In genomic region chr3:116080166-116080788, GRCm38 (mm10) we compare ENCODE assay signal across 11 mouse cellular contexts. TPM values are rescaled to one million over a fixed set of nuclear protein-coding genes. Genes with fewer than 3 reads are reported as not detected.
DNase-seq lines count a peak whose midpoint lies in the region; ATAC-seq lines count a peak whose summit lies in the region.
"Had no signal": no experiment of that assay in that cellular context is flagged by ENCODE, and none has a peak within 500 bp of the region (broad histone marks: within the 10 kb centered on the region; RNA-seq: fewer than 3 reads in every experiment).

No protein-coding gene starts in this region.

- no peak overlapping the region for H3K4me3 ChIP-seq in forebrain, embryonic 14.5 days (ENCODE audit: low read depth, low read length)
- H3K4me3 ChIP-seq in forebrain, embryonic 10.5 days = no peak overlapping the region
- H3K4me3 ChIP-seq in liver, embryonic 12.5 days = no peak overlapping the region
- H3K4me3 ChIP-seq in heart, embryonic 11.5 days (ENCODE audit: low read depth, low read length) = no peak overlapping the region
- H3K4me3 ChIP-seq in hindbrain, embryonic 12.5 days = no peak overlapping the region
- H3K4me3 ChIP-seq in midbrain, embryonic 14.5 days (replicated peaks; ENCODE audit: low read depth, low read length) = no peak overlapping the region
- H3K4me3 ChIP-seq: liver, embryonic 13.5 days had no signal

- H3K9me3 ChIP-seq in forebrain, embryonic 14.5 days (replicated peaks; ENCODE audit: control insufficient read depth, low read length) = no peaks in the 10 kb centered on the region
- no peaks in the 10 kb centered on the region for H3K9me3 ChIP-seq in forebrain, embryonic 10.5 days
- H3K9me3 ChIP-seq in liver, embryonic 12.5 days (replicated peaks) = no peaks in the 10 kb centered on the region
- no peaks in the 10 kb centered on the region for H3K9me3 ChIP-seq in heart, embryonic 11.5 days (replicated peaks; ENCODE audit: control insufficient read depth, low read length)
- H3K9me3 ChIP-seq in hindbrain, embryonic 12.5 days (replicated peaks) = no peaks in the 10 kb centered on the region
- no peaks in the 10 kb centered on the region for H3K9me3 ChIP-seq in midbrain, embryonic 14.5 days (ENCODE audit: control insufficient read depth, low read length)
- H3K9me3 ChIP-seq: liver, embryonic 13.5 days had no signal

- H3K9ac ChIP-seq in forebrain, embryonic 14.5 days (ENCODE audit: low read length) = no peak overlapping the region
- H3K9ac ChIP-seq in liver, embryonic 12.5 days = no peak overlapping the region
- H3K9ac ChIP-seq in heart, embryonic 11.5 days (ENCODE audit: low read depth, low read length) = no peak overlapping the region
- no peak overlapping the region for H3K9ac ChIP-seq in hindbrain, embryonic 12.5 days
- no peak overlapping the region for H3K9ac ChIP-seq in midbrain, embryonic 14.5 days (replicated peaks; ENCODE audit: low read length)
- H3K9ac ChIP-seq: liver, embryonic 13.5 days had no signal

- no peaks in the 10 kb centered on the region for H3K36me3 ChIP-seq in forebrain, embryonic 14.5 days (ENCODE audit: control insufficient read depth, insufficient read depth, low read length)
- no peaks in the 10 kb centered on the region for H3K36me3 ChIP-seq in forebrain, embryonic 10.5 days (replicated peaks)
- H3K36me3 ChIP-seq in liver, embryonic 12.5 days = no peaks in the 10 kb centered on the region
- no peaks in the 10 kb centered on the region for H3K36me3 ChIP-seq in heart, embryonic 11.5 days (ENCODE audit: control insufficient read depth, insufficient read depth, low read length)
- H3K36me3 ChIP-seq in hindbrain, embryonic 12.5 days = no peaks in the 10 kb centered on the region
- H3K36me3 ChIP-seq in midbrain, embryonic 14.5 days (ENCODE audit: control insufficient read depth, insufficient read depth, low read length) = no peaks in the 10 kb centered on the region
- H3K36me3 ChIP-seq: liver, embryonic 13.5 days had no signal

- WGBS in forebrain, embryonic 14.5 days = 72% methylated on average over 8 of the region's 8 CpGs
- 87% methylated on average over 8 of the region's 8 CpGs for WGBS in forebrain, embryonic 10.5 days
- WGBS in liver, embryonic 12.5 days (ENCODE audit: insufficient replicate concordance) = 41% methylated on average over 8 of the region's 8 CpGs
- 30% methylated on average over 8 of the region's 8 CpGs for WGBS in heart, embryonic 11.5 days (ENCODE audit: insufficient replicate concordance)
- 89% methylated on average over 8 of the region's 8 CpGs for WGBS in hindbrain, embryonic 12.5 days
- WGBS in midbrain, embryonic 14.5 days = 90% methylated on average over 8 of the region's 8 CpGs

- H3K4me1 ChIP-seq in forebrain, embryonic 14.5 days (ENCODE audit: control insufficient read depth, insufficient read depth, low read length) = no peaks in the 10 kb centered on the region
- H3K4me1 ChIP-seq in forebrain, embryonic 10.5 days = no peaks in the 10 kb centered on the region
- H3K4me1 ChIP-seq in liver, embryonic 12.5 days = no peaks in the 10 kb centered on the region
- peaks cover 12% of the 10 kb centered on the region for H3K4me1 ChIP-seq in heart, embryonic 11.5 days (ENCODE audit: control insufficient read depth, insufficient read depth, low read length)
- H3K4me1 ChIP-seq in hindbrain, embryonic 12.5 days = no peaks in the 10 kb centered on the region
- H3K4me1 ChIP-seq in midbrain, embryonic 14.5 days (ENCODE audit: control insufficient read depth, insufficient read depth, low read length) = no peaks in the 10 kb centered on the region
- H3K4me1 ChIP-seq: liver, embryonic 13.5 days had no signal

- peak; percentile 49 for DNase-seq in forebrain, embryonic 14.5 days (ENCODE audit: low spot score)
- DNase-seq in forebrain, embryonic 10.5 days (ENCODE audit: extremely low spot score, low spot score) = no peak
- DNase-seq in liver = peak; percentile 7
- peak; percentile 7 for DNase-seq in lung, postnatal 36 days
- no peak for DNase-seq in midbrain, embryonic 14.5 days
- DNase-seq: liver, embryonic 13.5 days; retina, postnatal 1 day had no signal

- ATAC-seq in forebrain, embryonic 14.5 days = peak; percentile 60; the same call in 1 of the 2 replicates
- no peak for ATAC-seq in liver, embryonic 12.5 days
- ATAC-seq in heart, embryonic 11.5 days (replicated peaks; ENCODE audit: insufficient number of reproducible peaks, low FRiP score, low TSS enrichment) = no peak
- ATAC-seq in hindbrain, embryonic 12.5 days (ENCODE audit: low FRiP score) = no peak
- no peak for ATAC-seq in midbrain, embryonic 14.5 days (ENCODE audit: low FRiP score, low TSS enrichment)
- ATAC-seq: inflammation-experienced regulatory T-cells, adult 6 months had no signal

- H3K4me2 ChIP-seq in forebrain, embryonic 14.5 days (ENCODE audit: low read length) = no peak overlapping the region
- no peak overlapping the region for H3K4me2 ChIP-seq in liver, embryonic 12.5 days
- H3K4me2 ChIP-seq in heart, embryonic 11.5 days = peak overlapping the region; percentile 47
- no peak overlapping the region for H3K4me2 ChIP-seq in hindbrain, embryonic 12.5 days (replicated peaks)
- no peak overlapping the region for H3K4me2 ChIP-seq in midbrain, embryonic 14.5 days (ENCODE audit: low read length)
- H3K4me2 ChIP-seq: liver, embryonic 13.5 days had no signal

- H3K27ac ChIP-seq in forebrain, embryonic 14.5 days (ENCODE audit: low read depth, low read length) = no peak overlapping the region
- H3K27ac ChIP-seq in forebrain, embryonic 10.5 days = no peak overlapping the region
- H3K27ac ChIP-seq in liver, embryonic 12.5 days = no peak overlapping the region
- 0 out of 2 replicates have a peak overlapping the region, but pooled peaks have one; percentile 35 for H3K27ac ChIP-seq in heart, embryonic 11.5 days (ENCODE audit: low read depth, low read length)
- H3K27ac ChIP-seq in hindbrain, embryonic 12.5 days = no peak overlapping the region
- H3K27ac ChIP-seq in midbrain, embryonic 14.5 days (replicated peaks; ENCODE audit: low read depth, low read length) = no peak overlapping the region

- H3K27me3 ChIP-seq in forebrain, embryonic 14.5 days (replicated peaks; ENCODE audit: control insufficient read depth, insufficient read depth, low read length) = no peaks in the 10 kb centered on the region
- no peaks in the 10 kb centered on the region for H3K27me3 ChIP-seq in forebrain, embryonic 10.5 days (ENCODE audit: poor library complexity, severe bottlenecking)
- no peaks in the 10 kb centered on the region for H3K27me3 ChIP-seq in liver, embryonic 12.5 days (replicated peaks)
- H3K27me3 ChIP-seq in heart, embryonic 11.5 days (ENCODE audit: control insufficient read depth, insufficient read depth, low read length) = no peaks in the 10 kb centered on the region
- no peaks in the 10 kb centered on the region for H3K27me3 ChIP-seq in hindbrain, embryonic 12.5 days
- no peaks in the 10 kb centered on the region for H3K27me3 ChIP-seq in midbrain, embryonic 14.5 days (ENCODE audit: control insufficient read depth, insufficient read depth, low read length)
- H3K27me3 ChIP-seq: liver, embryonic 13.5 days had no signal

RNA-seq across cellular contexts. Expression of gene Vcam1, which starts 49.2 kb away (rescaled TPM):
- polyA plus RNA-seq in forebrain, embryonic 14.5 days (2014; fragmentation: Nextera tagmentation; extraction: Ambion mirVana) = 33.1 and 35.6 TPM in 2 replicates
- polyA plus RNA-seq in forebrain, embryonic 10.5 days (2016; fragmentation: Nextera tagmentation; extraction: Ambion mirVana) = 20.6 and 24.6 TPM in 2 replicates
- 47.5 and 51.6 TPM in 2 replicates for polyA plus RNA-seq in liver, embryonic 12.5 days (2016; fragmentation: Nextera tagmentation; extraction: Ambion mirVana)
- 60.9 and 76.0 TPM in 2 replicates for polyA plus RNA-seq in heart, embryonic 11.5 days (2014; fragmentation: Nextera tagmentation; extraction: Ambion mirVana)
- polyA plus RNA-seq in hindbrain, embryonic 12.5 days (2016; fragmentation: Nextera tagmentation; extraction: Ambion mirVana) = 81.2 and 90.2 TPM in 2 replicates
- polyA plus RNA-seq in midbrain, embryonic 14.5 days (2014; fragmentation: Nextera tagmentation; extraction: Ambion mirVana) = 30.1 and 43.6 TPM in 2 replicates

Comparison
In these comparisons a context has a peak if more than half of its experiments do, and no peak if none do; other contexts are left out.
1. DNase-seq: peak in forebrain, embryonic 14.5 days (single experiment), liver (single experiment) and lung, postnatal 36 days (single experiment); none in forebrain, embryonic 10.5 days (single experiment) and midbrain, embryonic 14.5 days (single experiment).